Mouse (Mus musculus) right cerebral cortex, adult 18-20 months (tissue): ENCODE measurements around the gene Ugt1a6a.

ENCODE experiments used
- DNase-seq: peaks from one replicate; pipeline ENCODE4 v3.0.0; 2022; ENCODE audit warnings: mixed read lengths

Gene Ugt1a6a

DNA sequence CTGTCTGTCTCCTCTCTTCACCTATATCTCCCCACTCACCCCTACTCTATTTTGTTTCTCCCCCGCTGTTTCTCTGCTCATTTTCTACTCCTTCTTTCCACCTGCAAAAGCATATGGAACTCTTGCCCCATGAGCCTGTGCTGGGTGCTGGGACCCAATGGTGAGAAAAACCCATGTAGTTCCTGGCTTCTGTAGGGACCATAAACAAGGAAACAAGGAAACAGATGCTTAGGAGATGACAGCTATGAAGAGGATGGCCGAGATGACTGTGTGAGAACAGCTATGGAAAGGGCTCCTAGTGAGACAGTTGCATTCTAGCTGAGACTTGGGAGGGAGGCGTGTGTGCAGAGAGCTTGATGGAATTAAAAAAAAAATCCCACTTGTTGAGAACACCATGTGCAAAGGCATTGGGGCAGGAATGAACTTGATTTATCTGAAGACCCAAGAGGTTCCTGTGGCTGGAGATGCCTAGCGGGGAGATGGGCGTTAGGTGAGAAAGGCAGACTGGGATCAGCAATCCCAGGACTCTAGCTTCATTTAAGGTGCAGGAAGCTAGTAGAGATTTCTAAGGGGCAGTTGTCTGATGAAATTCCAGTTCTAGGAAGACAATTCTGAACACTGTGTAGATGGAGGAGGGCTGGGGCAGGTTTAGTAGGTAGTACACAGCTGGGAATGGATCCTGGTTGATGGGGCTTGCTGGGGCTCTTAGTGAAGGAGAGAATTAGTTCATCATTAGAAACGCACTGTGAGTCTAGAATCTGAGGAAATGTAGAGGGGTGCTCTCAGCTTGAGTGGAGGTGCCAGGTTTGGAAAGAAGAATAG is 96.6 kb downstream of the Ugt1a6a start:
- DNase-seq, result no peak

GRCm38 (mm10) chr1:88231803-88232499 is 97.3 kb downstream of the Ugt1a6a start:
- no peak for DNase-seq

- DNase-seq, result no peak
Measured at GRCm38 (mm10) chr1:88232664-88233380, 98.2 kb downstream of the Ugt1a6a start.

DNA sequence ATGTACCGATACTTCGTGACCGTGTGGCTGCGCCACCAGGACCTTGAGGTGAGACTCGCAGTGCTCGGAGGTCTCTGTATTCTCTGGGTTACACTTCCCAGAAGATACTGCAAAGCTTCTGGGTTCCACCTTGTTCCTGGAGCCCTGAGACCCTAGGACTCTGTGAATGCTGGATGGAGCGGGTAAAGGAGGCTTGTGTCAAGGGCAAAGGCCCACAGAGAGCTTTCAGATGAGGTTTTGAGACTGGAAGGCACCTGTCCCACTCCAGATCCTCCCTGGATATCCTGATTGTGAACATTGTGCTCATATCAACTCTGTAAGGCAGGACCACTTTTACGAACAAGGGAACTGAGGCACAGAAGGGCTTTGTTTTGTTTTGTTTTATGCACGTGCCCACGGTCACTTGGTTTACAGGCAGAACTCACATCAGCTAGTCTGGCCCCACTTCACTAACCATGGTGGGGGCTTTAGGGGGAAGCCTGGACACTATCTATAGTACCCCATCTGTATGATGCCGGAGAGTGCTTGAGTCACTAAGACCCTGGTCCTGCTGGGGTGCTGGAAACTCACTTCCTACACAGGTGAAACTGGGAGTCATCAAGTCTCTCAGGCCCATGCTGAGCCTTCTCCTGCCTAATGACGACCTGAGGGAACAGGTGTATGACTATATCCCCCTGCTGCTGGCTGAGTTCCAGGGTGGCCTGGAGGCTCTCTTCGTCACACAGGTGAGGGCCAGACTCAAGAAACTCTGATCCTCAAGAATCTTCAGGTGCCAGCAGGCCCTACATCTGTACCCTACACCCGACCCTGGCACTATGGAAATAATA is 99.0 kb downstream of the Ugt1a6a start:
- DNase-seq, result no peak

DNA sequence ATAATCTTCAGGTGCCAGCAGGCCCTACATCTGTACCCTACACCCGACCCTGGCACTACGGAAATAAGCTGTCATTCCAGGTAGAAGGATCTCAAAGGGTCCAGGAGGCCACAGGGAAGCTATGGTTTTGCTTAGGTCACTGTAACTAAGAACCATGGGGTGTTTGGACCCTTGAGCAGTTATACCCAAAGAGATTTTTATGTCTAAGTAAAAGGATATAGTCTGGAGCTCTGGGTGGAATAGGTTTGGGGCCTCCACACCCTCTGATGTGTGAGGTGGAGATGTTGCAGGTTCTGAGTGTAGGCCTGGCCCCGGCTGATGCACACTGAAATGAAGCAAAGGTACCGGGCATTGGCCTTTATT is 99.6 kb downstream of the Ugt1a6a start:
- DNase-seq, result no peak

- no peak for DNase-seq
Measured at GRCm38 (mm10) chr1:88234646-88235045, 100.0 kb downstream of the Ugt1a6a start.

DNA sequence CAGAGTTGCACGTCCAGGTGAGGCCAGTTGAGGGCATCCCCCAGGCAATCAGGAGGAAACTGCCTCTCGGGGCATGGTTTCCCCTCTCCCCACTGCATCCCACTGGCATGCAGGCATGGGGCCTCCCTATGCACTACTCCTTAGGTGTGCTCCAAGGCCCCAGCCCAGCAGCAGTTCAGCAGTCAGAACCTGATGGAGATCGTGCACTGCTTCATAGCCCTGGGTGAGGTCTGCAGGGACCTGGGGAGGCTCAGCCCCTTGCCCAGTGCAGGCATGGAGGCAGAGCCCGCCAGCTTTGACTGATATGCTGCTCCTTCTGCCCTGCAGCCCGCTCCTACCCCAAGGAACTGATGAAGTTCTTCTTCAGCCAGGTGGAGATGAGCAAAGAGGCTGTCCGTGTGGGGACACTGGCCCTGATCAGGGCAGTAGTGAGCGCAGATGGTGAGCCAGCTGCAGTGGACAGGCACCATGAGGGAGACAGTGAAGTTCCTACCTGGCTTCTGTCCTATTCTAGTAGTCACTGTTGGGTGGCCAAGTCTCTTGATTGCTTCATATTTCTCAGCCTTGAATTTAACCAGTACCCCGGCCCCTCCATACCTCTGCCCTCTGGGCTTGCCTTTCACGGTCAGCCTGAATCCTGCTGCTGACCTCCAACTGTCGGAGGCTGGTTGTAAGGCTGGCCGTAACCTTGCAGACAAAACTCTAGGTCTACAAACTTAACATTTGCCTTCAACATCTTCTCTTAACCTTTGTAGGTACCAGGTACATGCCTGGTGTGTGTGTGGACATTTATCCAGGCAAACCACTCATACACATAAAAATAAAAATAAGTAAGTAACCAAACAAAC is 100.7 kb downstream of the Ugt1a6a start:
- no peak for DNase-seq

GRCm38 (mm10) chr1:88235894-88236415 is 101.3 kb downstream of the Ugt1a6a start:
- DNase-seq, result no peak

GRCm38 (mm10) chr1:88237311-88237710 is 102.7 kb downstream of the Ugt1a6a start:
- no peak for DNase-seq

- DNase-seq, result no peak
Measured at GRCm38 (mm10) chr1:88238771-88239170, 104.2 kb downstream of the Ugt1a6a start.

- DNase-seq, result no peak
Measured at GRCm38 (mm10) chr1:88240072-88240471, 105.5 kb downstream of the Ugt1a6a start.

DNA sequence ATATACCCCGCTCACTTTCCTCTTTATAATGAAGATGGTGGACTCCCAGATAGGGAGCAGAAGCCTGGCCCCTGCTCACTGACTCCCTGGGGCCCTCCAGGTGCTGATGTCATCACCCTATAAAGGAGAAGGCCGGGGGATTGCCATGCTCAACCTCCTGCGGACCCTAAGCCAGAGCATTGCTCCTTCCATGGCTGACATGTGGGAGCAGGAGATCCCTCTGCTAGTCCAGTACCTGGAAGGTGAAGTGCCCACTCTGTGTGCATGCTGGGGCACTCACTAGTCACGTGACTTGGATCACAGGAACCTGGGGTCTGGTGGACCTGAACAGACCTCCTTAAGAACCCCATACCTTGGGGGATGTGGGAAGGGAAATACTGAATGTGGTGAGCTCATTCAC is 106.0 kb downstream of the Ugt1a6a start:
- no peak for DNase-seq

DNA sequence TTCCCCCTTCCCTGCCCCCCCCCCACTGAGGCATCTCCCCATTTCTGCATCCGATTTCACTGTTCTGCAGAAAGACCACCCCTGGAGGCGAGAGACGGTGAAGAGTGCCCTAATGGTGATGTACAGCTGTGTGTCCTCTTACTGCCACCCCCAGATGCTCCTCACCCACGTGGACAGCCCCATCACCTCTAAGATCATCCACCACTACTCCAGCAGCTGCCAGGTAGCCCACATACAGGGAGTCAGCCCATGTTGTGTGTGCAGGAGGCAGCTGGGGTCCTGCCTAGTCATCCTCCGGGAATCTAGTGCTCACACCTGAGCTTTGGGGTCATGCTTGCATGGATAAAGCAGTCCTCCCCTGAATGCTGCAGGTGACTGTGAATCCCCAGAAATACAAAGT is 109.3 kb downstream of the Ugt1a6a start:
- no peak for DNase-seq

- no peak for DNase-seq
Measured at GRCm38 (mm10) chr1:88245881-88246280, 111.3 kb downstream of the Ugt1a6a start.

DNA sequence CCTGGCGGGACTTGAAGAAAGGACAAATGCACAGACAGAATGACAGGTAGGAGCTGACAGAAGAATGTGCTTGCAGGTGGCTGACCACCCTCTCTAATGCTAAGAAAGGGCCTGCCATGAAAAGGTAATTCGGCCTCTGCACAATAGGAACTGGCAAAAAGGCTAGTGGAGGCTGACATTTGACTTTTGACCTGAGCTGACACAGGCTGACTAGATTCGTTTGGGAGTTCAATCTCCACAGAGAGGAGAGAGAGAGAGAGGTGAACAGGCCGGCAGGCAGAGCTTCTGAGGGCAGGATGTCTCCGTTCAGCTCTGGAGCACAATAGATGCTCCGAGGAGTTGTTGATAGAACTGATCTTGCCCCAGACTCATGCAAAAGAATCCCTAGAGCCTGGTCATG is 111.8 kb downstream of the Ugt1a6a start:
- no peak for DNase-seq

DNA sequence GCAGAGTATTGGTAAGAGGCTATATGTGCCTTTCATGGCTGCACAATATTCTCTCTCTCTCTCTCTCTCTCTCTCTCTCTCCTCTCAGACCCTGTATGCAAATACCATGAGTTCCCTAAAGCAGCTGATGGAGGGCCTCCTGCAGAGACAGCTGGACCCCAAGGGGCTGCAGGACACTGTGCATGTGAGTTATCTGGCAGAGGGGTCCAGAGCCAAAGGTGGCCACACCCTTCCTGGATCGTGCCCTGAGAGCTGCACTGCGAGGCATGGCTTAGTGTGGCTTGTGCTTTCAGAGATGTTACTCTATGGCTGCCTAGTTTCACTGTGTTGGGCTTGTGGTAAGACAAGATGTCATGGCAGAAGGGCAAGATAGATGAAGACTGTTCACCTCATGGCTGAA is 113.1 kb downstream of the Ugt1a6a start:
- no peak for DNase-seq

DNA sequence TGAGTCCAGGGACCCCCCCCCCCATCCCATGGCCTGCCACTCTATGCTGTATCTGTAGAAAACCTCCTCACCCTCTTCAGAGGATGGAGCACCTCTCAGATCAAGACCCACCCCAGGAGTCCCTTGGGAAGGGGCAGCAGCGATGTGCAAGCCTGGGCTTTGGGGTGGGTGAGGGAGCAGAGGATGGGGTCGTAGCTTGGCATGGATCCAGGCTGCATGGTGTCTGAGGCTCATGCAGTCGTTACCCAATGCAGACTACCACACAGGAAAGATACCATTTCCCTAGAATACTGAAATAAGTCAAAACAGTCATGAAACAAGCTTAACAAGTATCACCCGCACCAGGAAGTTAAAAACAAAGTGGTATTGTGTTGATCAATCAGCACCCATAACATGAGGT is 114.0 kb downstream of the Ugt1a6a start:
- DNase-seq, result no peak

DNA sequence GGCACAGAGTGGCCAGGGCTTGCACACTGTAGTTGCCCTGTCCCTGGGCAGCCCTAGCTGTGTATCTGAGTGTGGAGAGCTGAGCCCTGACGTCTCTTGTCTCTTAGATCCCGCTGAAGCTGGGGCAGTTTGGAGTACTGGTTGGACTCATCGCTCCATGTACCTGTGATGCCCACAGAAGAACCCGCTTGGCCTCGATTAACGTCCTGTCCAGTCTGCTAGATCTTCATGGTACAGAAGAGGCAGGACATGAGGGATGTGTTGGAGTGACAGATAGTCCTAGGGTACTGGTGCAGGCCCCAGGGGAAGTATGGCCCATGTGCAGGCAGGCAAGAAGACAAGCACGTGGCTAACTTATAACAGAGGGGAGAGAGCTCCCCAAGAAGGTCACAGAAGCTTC is 115.0 kb downstream of the Ugt1a6a start:
- no peak for DNase-seq

DNA sequence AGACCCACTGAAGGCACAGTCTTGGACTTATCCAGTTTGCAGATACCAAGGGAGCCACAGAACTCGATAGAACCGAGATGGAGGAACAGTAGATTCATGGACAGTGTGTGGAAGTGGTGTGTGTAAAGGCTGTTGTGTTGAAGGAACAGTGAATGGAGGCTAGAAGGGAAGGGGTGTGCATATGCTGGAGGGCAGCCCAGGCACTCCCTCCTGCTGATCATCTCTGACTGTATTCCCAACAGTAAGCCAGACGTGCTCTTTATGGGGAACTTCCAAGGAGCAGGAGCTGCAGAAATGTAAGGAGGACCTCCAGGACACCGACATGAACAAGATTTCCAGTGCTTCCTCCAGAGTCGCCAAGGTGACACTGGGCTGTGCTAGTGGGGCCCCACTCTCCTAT is 115.4 kb downstream of the Ugt1a6a start:
- DNase-seq, result no peak

- DNase-seq, result no peak
Measured at GRCm38 (mm10) chr1:88253106-88253505, 118.5 kb downstream of the Ugt1a6a start.

GRCm38 (mm10) chr1:88253540-88253939 is 118.9 kb downstream of the Ugt1a6a start:
- DNase-seq, result no peak
